Mouse (Mus musculus): ENCODE measurements around the gene Spice1.

Gene Spice1

GRCm38 (mm10) chr16:44380006-44380405 lies 33.1 kb downstream of the Spice1 start:
- no peak for DNase-seq

GRCm38 (mm10) chr16:44381578-44381977 lies 34.7 kb downstream of the Spice1 start:
- DNase-seq: no peak

GRCm38 (mm10) chr16:44383549-44383948 lies 36.6 kb downstream of the Spice1 start:
- DNase-seq: no peak

GRCm38 (mm10) chr16:44384251-44384650 lies 37.3 kb downstream of the Spice1 start:
- DNase-seq: no peak

DNA sequence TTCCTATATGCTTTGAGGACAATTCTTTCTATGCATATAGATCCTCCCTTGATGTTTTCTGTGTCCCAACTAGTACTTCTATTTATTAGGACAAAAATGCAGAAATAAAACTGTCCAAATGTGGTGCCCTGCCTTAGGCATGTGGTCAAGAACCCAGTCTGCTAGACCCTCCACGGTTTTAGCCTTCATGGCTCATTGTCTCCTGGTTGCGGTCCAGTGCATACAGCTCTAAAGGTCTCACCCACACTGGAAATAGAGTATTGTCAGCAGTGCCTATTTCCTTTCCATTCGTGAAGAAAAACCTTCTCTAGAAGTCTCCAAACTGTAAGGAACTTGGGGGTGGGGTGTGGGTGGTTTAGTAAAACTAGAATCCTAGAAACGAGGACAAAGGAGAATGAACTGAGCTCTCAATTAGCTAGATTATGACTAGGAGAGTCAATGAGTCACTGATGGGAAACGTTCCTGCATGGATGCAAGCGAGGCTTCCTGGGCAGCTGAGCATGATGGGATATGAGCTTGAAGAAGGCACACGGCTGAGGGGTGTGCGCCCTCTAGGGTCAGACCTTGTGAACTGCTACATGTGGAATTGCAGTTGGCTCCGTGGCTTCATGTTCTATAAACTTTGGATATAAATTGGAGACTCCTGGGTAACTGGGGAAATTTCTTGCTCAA lies 45.1 kb downstream of the Spice1 start:
- DNase-seq: peak; percentile 56

- DNase-seq: peak; percentile 81
Measured at GRCm38 (mm10) chr16:44394577-44395243, 47.8 kb downstream of the Spice1 start, which contains the start of gene Cfap44. Cfap44 (plus strand) TSS chr16:44394796.

GRCm38 (mm10) chr16:44404933-44405332 lies 58.0 kb downstream of the Spice1 start:
- no peak for DNase-seq

DNA sequence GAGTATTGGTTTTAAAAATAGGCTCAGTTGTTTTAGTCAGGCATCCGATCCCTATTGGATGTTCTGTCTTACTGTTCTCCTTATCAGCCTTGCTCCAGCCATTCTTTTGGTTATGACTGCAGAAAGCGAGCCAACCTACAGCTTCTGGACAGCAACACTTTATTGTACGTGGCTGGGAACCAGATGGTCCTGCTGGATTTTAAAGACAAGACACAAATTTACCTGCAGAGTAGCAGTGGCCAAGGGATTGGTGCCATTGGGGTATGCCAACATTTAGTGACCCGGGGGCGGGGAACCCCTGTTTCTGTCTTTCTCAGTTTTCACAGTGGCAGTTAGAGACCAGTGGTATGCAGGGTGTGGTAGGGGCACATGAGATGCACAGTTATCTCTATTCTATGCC lies 60.3 kb downstream of the Spice1 start:
- no peak for DNase-seq

DNA sequence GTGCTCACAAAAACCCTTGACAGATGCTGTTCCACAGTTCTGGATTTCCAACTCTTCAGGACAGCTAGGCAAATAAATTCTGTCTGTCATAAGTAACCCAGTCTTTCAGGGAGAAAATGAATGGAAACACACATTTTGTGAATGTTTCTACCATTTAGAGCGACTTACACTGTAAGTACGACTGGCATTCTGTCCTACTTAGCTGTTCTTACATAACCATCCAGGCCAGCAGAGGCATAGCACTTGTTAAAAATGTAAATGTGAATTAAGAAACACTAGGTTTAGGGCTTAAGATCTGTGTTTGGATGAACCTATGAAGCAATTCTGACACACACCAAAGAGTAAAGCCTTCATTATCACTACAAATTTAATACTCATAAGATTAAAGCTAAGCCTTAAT lies 61.4 kb downstream of the Spice1 start:
- DNase-seq: no peak

GRCm38 (mm10) chr16:44410176-44410575 lies 63.3 kb downstream of the Spice1 start:
- DNase-seq: no peak

- no peak for DNase-seq
Measured at GRCm38 (mm10) chr16:44417596-44417995, 70.7 kb downstream of the Spice1 start.

- no peak for DNase-seq
Measured at GRCm38 (mm10) chr16:44421735-44422134, 74.8 kb downstream of the Spice1 start.

GRCm38 (mm10) chr16:44423499-44423898 lies 76.6 kb downstream of the Spice1 start:
- no peak for DNase-seq

- DNase-seq: no peak
Measured at GRCm38 (mm10) chr16:44428456-44428855, 81.5 kb downstream of the Spice1 start.

DNA sequence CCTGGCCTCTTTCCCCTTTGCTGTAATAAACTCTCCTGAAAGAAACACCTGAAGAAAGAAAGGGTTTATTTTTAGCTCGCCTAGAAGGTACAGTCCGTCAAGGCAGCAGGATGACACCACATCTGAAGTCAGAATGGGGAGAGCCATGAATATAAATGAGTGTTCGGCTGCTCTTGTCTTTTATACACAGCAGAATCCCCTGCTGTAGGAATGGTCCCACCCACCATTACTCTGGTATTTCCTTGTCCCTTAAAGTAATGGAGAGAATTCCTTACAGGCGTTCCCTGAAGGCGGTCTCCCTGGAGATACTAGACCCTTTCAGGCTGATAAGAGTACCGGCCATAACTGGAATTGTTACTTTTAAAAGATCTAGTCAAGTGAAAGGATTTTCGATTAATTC lies 83.1 kb downstream of the Spice1 start:
- DNase-seq: no peak

DNA sequence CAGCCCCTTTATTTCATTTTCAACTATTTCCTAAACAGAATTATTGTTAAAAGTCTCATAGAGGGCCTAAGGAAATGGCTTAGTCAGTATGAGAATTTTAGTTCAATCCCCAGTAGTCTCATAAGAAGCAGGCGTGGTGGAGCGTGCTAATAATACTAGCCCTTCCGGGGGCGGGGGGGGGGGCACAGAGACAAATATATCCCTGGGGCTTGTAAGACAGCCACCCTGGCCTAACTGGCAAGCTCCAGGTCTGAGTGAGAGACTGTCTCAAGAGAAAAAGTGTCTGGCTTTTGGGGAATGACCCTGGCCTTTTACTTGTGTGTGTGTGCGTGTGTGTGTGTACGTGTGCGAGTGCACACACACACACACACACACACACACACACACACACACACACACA lies 88.0 kb downstream of the Spice1 start:
- DNase-seq: no peak

DNA sequence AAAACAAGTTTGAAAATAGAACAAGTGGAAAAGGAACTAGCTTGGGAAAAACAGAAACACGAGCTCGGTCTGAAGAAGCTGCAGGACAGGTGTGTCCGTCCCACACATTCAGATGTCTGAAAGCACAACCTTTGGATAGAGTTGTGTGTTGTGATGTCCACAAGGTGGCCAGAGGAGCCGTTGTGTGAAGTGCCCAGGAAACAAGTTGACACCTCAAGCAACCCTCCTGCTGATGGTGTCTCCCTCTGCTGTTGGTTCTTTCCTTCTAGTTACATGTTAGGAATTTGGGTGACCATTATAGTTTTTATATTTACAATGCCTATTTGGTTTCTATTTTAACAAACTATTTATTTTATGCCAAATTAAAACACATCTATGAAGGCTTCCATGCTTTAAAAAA lies 88.6 kb downstream of the Spice1 start:
- no peak for DNase-seq

All from liver (tissue).